Mouse (Mus musculus): ENCODE results near the gene Adam11. TPM values are rescaled to one million over a fixed set of nuclear protein-coding genes. Genes with fewer than 3 reads are reported as not detected.
"Not testable (repeated sequence)": the region's sequence is repeated elsewhere in the genome, so short reads cannot be mapped to it uniquely, and the experiment has no call there.

The Adam11 gene
- polyA plus RNA-seq (2012; rRNA removed) = 3.1 TPM in 2 replicates

DNA sequence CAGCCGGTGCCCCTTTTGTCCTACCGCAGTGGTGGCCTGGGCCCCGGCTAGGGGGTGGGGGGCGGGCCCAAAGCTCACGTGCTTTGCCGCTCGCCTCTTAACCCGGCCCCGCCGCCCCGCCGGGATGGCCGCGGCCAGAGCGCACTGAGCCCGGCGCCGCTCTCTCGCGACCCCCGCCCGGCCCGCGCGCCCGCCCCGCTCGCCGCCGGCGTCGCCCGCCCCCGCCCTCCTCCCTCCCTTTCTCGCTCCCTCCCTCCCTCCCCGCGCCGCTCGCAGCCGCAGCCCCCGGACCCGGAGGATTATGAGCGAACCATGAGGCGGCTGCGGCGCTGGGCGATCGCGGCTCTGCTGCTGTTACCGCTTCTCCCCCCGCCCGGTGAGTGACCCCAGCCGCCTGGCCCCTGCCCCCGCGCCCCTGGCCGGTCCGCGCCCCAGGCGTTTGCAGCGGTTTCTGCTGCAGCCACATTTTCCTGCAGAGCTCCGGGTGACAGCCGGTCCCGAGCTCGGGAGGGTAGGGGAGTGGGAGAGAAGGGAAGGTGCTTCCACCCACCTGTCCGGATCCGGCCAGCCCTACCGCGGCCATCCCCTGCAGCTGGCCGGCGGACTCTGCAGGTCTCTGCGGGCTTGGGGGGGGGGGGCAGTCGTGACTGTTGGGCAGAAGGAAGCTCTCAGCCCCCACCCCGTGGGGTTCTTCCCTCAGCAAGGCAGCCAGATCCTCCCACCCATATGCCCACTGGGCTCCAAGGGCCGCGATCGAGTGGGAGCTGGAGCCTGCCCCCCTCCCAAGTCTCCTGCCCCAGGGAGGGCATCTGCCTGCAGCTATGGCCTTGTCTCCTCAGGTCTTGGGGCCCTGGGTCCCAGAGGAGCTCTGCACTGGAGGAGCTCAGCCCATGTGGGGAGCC, at the start of gene Adam11:
TSS of gene Adam11 (plus strand) at position 131 of the 902 bp plus-strand sequence.
- Histone ChIP-seq H3K36me3 (ENCODE audit: control insufficient read depth, insufficient read depth, low read length) (no peaks in the 10 kb centered on the region), H3K27ac (ENCODE audit: insufficient read depth, low read depth, low read length) (no peak within 1 kb of the TSS), H3K4me3 (ENCODE audit: low read depth, low read length) (peak within 1 kb of the TSS; percentile 54), H3K27me3 (ENCODE audit: control insufficient read depth, insufficient read depth, low read length) (peaks cover 22% of the 10 kb centered on the region), H3K4me1 (ENCODE audit: control insufficient read depth, insufficient read depth, insufficient read length, low read length) (no peaks in the 10 kb centered on the region)
- TF ChIP-seq POLR2A (IDR thresholded peaks at IDR 0.05; ENCODE audit: low read depth, low read length) (no peak), CTCF (IDR thresholded peaks at IDR 0.05; ENCODE audit: extremely low read depth, insufficient read length, insufficient replicate concordance, low read depth, low read length) (no peak)
- 1% methylated on average over 45 of the region's 76 CpGs for WGBS

DNA sequence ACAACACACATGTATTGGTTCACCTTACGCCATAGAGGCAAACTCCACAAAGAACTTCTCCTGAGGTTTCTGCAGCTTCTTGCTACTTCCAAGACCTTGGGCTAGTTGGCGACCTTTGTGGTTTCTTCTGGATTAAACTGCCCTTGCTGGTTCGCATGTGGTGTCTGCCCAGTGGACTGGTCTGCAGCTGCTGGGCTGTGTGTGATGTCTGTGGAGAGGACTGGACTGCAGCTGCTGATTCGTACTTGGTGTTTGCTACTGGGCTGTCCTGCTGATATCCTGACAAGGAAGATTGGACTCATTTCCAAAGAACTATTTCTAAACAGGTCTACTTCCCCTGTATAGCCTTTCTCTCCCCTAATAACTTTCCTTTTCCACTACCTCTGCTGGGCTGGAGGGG, 48.8 kb upstream of the Adam11 start:
- H3K4me1 ChIP-seq (ENCODE audit: control insufficient read depth, insufficient read depth, insufficient read length, low read length) = no peaks in the 10 kb centered on the region
- TF ChIP-seq POLR2A (IDR thresholded peaks at IDR 0.05; ENCODE audit: low read depth, low read length) (no peak), CTCF (IDR thresholded peaks at IDR 0.05; ENCODE audit: extremely low read depth, insufficient read length, insufficient replicate concordance, low read depth, low read length) (no peak)
- H3K36me3 ChIP-seq (ENCODE audit: control insufficient read depth, insufficient read depth, low read length) = no peaks in the 10 kb centered on the region
- H3K4me3 ChIP-seq (ENCODE audit: low read depth, low read length) = no peak overlapping the region
- WGBS = 89% methylated on average over 4 of the region's 4 CpGs
- H3K27me3 ChIP-seq (ENCODE audit: control insufficient read depth, insufficient read depth, low read length) = no peaks in the 10 kb centered on the region
- no peak overlapping the region for H3K27ac ChIP-seq (ENCODE audit: insufficient read depth, low read depth, low read length)

DNA sequence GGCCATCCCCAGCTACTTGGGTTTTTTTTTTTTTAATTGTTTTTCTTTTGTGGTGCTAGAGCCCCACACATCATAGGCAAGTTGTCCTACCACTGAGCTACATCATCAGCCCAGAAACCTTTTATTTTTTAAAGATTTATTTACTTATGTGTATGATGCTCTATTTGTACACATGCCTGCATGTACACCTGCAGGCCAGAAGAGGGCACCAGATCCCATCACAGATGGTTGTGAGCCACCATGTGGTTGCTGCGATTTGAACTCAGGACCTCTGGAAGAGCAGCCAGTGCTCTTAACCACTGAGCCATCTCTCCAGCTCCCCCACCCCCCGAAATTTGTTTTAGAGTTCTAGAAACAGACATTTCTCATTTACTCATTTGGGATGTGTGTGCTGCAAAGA, 46.7 kb upstream of the Adam11 start:
- H3K4me1 ChIP-seq (ENCODE audit: control insufficient read depth, insufficient read depth, insufficient read length, low read length); H3K27me3 ChIP-seq (ENCODE audit: control insufficient read depth, insufficient read depth, low read length); H3K4me3 ChIP-seq (ENCODE audit: low read depth, low read length); H3K36me3 ChIP-seq (ENCODE audit: control insufficient read depth, insufficient read depth, low read length); H3K27ac ChIP-seq (ENCODE audit: insufficient read depth, low read depth, low read length): not testable (repeated sequence)
- WGBS = 77% methylated on average over 2 of the region's 2 CpGs

DNA sequence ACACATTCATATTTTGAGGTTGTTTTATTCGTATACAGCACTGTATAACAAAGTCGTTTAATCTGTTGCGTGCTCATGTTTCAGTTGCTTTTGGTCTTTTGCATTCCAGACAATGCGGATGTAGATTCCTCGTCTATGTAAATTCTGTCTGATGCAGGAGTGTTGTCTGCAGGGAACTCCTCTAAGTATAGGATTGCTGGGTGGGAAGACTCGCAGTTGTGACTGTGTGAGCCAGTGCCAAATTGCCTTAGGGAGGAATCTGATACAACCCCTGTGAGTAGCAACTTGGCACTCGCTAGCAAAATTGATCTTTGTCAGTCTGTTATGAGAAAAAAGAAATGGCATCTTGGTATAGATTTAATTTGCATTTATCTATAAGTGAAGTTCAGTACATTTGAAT, 45.1 kb upstream of the Adam11 start:
- no peak overlapping the region for H3K27ac ChIP-seq (ENCODE audit: insufficient read depth, low read depth, low read length)
- H3K4me3 ChIP-seq (ENCODE audit: low read depth, low read length) = no peak overlapping the region
- no peaks in the 10 kb centered on the region for H3K27me3 ChIP-seq (ENCODE audit: control insufficient read depth, insufficient read depth, low read length)
- H3K4me1 ChIP-seq (ENCODE audit: control insufficient read depth, insufficient read depth, insufficient read length, low read length) = no peaks in the 10 kb centered on the region
- H3K36me3 ChIP-seq (ENCODE audit: control insufficient read depth, insufficient read depth, low read length) = no peaks in the 10 kb centered on the region
- TF ChIP-seq POLR2A (IDR thresholded peaks at IDR 0.05; ENCODE audit: low read depth, low read length) (no peak), CTCF (IDR thresholded peaks at IDR 0.05; ENCODE audit: extremely low read depth, insufficient read length, insufficient replicate concordance, low read depth, low read length) (no peak)
- 76% methylated on average over 7 of the region's 7 CpGs for WGBS

DNA sequence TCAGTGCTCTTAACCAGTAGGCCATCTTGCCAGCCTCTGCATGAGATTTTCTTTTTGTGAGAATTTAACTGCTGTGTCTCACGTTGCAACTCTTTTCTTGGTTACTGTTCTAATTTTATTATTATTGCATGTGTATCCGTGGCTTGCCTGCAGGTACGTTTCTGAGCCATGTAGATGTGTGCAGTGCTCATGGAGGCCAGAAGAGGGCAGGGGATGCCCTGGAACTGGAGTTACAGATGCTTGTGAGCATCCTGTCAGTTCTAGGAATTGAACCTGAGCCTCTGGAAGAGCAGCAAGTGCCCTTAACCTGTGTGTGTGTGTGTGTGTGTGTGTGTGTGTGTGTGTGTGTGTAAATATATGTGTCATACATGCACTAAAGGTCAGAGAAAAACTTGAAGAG, 35.7 kb upstream of the Adam11 start:
- TF ChIP-seq POLR2A (IDR thresholded peaks at IDR 0.05; ENCODE audit: low read depth, low read length) (no peak), CTCF (IDR thresholded peaks at IDR 0.05; ENCODE audit: extremely low read depth, insufficient read length, insufficient replicate concordance, low read depth, low read length) (no peak)
- WGBS = 16% methylated on average over 3 of the region's 3 CpGs

DNA sequence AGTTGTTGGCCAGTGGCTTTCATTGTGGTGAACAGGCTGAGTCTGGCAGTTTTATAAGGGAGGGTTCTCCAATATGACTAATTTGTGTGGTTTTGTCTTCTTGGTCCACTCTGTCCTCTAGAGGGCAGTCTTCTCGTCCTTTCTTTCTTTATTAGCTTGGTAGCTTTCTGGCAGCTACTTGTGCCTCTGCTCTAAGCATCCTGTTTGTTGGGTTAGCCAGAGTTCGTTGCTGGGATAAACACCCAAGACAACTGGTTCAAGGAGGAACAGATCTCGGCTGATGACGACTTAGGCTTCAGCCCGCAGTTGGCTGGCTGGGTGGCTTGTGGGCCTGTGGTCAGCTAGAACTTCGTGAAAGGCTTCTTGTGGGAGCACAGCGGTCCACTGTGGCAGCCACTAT, 32.6 kb upstream of the Adam11 start:
- Histone ChIP-seq H3K27me3 (ENCODE audit: control insufficient read depth, insufficient read depth, low read length) (no peaks in the 10 kb centered on the region), H3K27ac (ENCODE audit: insufficient read depth, low read depth, low read length) (peak overlapping the region; percentile 71; the same call in 1 of the 2 replicates), H3K36me3 (ENCODE audit: control insufficient read depth, insufficient read depth, low read length) (no peaks in the 10 kb centered on the region), H3K4me3 (ENCODE audit: low read depth, low read length) (no peak overlapping the region), H3K4me1 (ENCODE audit: control insufficient read depth, insufficient read depth, insufficient read length, low read length) (peaks cover 5% of the 10 kb centered on the region; the same call in 1 of the 2 replicates)
- TF ChIP-seq POLR2A (IDR thresholded peaks at IDR 0.05; ENCODE audit: low read depth, low read length) (no peak), CTCF (IDR thresholded peaks at IDR 0.05; ENCODE audit: extremely low read depth, insufficient read length, insufficient replicate concordance, low read depth, low read length) (peak; percentile 34; the same call in 1 of the 2 replicates)
- WGBS = 32% methylated on average over 7 of the region's 7 CpGs

More for the DNA sequence above, 35.7 kb upstream of the Adam11 start:
- H3K4me1 ChIP-seq (ENCODE audit: control insufficient read depth, insufficient read depth, insufficient read length, low read length) = peaks cover 5% of the 10 kb centered on the region; the same call in 1 of the 2 replicates
- no peak overlapping the region for H3K27ac ChIP-seq (ENCODE audit: insufficient read depth, low read depth, low read length)
- H3K27me3 ChIP-seq (ENCODE audit: control insufficient read depth, insufficient read depth, low read length) = 0 out of 2 replicates have a peak, but pooled peaks cover 2% of the 10 kb centered on the region
- H3K4me3 ChIP-seq (ENCODE audit: low read depth, low read length) = no peak overlapping the region
- no peaks in the 10 kb centered on the region for H3K36me3 ChIP-seq (ENCODE audit: control insufficient read depth, insufficient read depth, low read length)

DNA sequence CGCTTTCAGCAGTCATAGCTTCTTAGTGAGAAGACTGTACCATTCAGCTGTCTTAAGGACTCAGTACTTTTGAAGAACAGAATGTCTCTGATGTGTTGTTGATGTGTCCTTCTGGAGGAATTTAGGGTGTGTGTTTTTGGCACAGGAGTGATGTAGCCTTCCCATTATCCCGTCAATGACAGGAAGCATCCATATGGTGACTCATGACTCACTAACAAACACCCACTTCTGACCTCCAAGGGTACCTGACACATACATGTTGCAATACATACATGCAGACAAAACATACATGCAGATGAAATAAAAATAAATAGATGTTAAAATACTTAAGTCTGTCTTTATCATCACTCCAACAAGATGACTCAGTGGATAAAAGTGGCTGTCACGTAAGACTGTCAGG, 31.4 kb upstream of the Adam11 start:
- H3K4me1 ChIP-seq (ENCODE audit: control insufficient read depth, insufficient read depth, insufficient read length, low read length) = peaks cover 5% of the 10 kb centered on the region; the same call in 1 of the 2 replicates
- H3K27me3 ChIP-seq (ENCODE audit: control insufficient read depth, insufficient read depth, low read length) = no peaks in the 10 kb centered on the region
- H3K36me3 ChIP-seq (ENCODE audit: control insufficient read depth, insufficient read depth, low read length) = no peaks in the 10 kb centered on the region
- TF ChIP-seq POLR2A (IDR thresholded peaks at IDR 0.05; ENCODE audit: low read depth, low read length) = no peak
- no peak for TF ChIP-seq CTCF (IDR thresholded peaks at IDR 0.05; ENCODE audit: extremely low read depth, insufficient read length, insufficient replicate concordance, low read depth, low read length)
- WGBS = 74% methylated on average over 3 of the region's 3 CpGs
- H3K27ac ChIP-seq (ENCODE audit: insufficient read depth, low read depth, low read length) = no peak overlapping the region; the same call in 1 of the 2 replicates
- H3K4me3 ChIP-seq (ENCODE audit: low read depth, low read length) = no peak overlapping the region
